Mouse (Mus musculus): ENCODE data around the gene Rgs12. TPM values are rescaled to one million over a fixed set of nuclear protein-coding genes. Genes with fewer than 3 reads are reported as not detected.
A peak's percentile ranks its signal among the peaks of the same experiment; 100 is the strongest.

Rgs12 gene
- polyA plus RNA-seq, 1 experiment from 2014 or later: 52.7 TPM

DNA sequence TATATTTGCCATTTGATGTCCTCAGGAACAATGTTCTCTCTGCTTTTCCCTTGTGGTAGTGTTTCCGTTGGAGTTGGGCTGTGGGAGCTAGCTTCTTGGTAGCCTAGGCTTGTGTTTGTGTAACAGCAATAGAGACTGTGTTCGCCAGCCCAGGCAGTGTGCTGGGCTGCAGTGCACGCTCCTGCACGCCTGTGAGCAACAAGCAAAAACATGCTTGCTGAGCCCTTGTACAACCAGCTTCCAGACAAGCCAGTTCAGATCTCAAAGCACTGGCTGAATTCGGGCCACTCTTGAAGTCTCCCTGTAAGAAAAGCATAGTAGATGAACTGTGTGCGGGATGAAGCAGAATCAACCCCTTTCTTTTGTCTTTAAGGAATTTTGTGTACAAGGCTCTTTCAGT is 50.0 kb downstream of the Rgs12 start:
- Histone ChIP-seq H3K4me3 (no peak overlapping the region), H3K4me2 (no peak overlapping the region), H3K9me3 (no peaks in the 10 kb centered on the region), H3K36me3 (replicated peaks) (no peaks in the 10 kb centered on the region), H3K9ac (no peak overlapping the region), H3K4me1 (peaks cover 20% of the 10 kb centered on the region), H3K27me3 (replicated peaks) (no peaks in the 10 kb centered on the region), H3K27ac (no peak overlapping the region)
- WGBS: 85% methylated on average over 6 of the region's 6 CpGs
- no peak for ATAC-seq (replicated peaks)

DNA sequence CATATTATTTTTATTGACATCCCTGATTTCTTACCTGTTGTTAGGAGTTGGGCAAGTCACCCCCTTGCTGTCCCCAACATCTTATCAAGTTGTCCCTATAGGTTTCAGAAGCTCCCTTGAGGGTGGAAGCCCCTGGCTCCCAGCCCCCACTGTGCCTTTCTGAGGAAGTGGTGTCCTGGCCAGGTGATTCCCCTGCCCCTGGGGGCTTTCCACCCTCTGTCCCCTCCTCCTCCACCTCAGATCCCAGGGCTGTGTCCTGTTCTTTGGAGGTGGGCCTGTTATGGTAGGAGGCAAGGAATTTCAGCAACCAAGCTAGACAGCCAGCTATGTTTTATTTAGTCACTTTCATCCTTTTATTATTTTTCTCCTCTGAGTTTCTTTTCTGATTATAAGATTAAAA is 51.1 kb downstream of the Rgs12 start:
- no peak for ATAC-seq (replicated peaks)
- H3K4me1 ChIP-seq: peaks cover 16% of the 10 kb centered on the region
- no peak overlapping the region for H3K4me2 ChIP-seq
- H3K27ac ChIP-seq: no peak overlapping the region
- H3K36me3 ChIP-seq (replicated peaks): no peaks in the 10 kb centered on the region
- no peak overlapping the region for H3K4me3 ChIP-seq
- no peaks in the 10 kb centered on the region for H3K9me3 ChIP-seq
- no peak overlapping the region for H3K9ac ChIP-seq
- H3K27me3 ChIP-seq (replicated peaks): no peaks in the 10 kb centered on the region

DNA sequence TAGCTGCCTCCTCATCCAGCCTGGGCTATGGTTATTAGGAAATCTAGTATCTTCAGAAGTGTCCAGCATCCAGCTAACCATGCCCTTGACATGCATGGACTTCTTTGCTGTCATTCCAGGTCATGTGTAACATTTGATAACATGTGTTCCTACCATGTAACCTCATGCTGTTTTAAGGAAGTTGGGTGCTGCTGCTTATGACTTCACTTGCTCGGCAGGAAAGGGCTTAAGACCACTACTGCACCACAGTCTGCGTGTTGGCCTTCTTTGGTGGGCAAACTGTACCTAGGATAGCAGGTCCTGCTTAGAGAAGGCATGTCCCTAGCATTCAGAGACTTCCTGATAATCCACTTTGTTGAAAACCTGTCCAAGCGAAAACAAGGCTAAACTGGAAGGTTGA is 51.9 kb downstream of the Rgs12 start:
- no peak overlapping the region for H3K4me2 ChIP-seq
- H3K4me1 ChIP-seq: peaks cover 16% of the 10 kb centered on the region
- no peaks in the 10 kb centered on the region for H3K36me3 ChIP-seq (replicated peaks)
- ATAC-seq (replicated peaks): no peak
- no peak overlapping the region for H3K9ac ChIP-seq
- no peaks in the 10 kb centered on the region for H3K9me3 ChIP-seq
- WGBS: 69% methylated on average over 3 of the region's 3 CpGs
- H3K27ac ChIP-seq: 0 out of 2 replicates have a peak overlapping the region, but pooled peaks have one; percentile 48
- no peaks in the 10 kb centered on the region for H3K27me3 ChIP-seq (replicated peaks)
- H3K4me3 ChIP-seq: no peak overlapping the region

DNA sequence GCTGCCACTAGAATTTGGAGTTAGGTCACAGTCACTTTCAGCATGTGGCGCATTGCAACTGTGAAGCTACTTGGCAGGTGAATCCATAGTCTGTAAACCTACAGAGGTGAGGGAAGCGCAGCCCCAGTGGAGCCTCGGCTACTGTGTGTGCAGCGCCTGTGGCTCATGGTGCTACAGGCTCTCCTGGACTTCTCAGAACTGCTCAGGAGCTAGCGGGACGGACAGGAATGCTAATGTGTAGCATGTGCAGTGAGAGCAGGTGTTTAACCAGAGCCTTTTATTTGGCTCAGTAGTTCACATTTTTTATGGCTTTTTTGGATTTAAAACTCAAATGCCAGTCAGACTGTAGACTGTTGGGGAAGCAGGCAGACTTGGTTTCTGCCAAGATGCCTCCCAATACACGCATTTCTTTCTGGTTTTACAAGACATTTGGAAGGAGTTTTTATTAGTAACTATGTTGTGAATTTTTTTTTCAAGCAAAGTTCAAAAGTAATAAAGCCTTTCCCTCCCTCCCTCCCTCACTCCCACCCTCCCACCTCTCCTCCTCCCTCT is 54.4 kb downstream of the Rgs12 start:
- 78% methylated on average over 7 of the region's 7 CpGs for WGBS
- Histone ChIP-seq H3K4me2 (no peak overlapping the region), H3K36me3 (replicated peaks) (no peaks in the 10 kb centered on the region), H3K27me3 (replicated peaks) (no peaks in the 10 kb centered on the region), H3K9ac (no peak overlapping the region), H3K9me3 (no peaks in the 10 kb centered on the region), H3K4me1 (peaks cover 9% of the 10 kb centered on the region), H3K4me3 (no peak overlapping the region), H3K27ac (0 out of 2 replicates have a peak overlapping the region, but pooled peaks have one; percentile 4)
- ATAC-seq (replicated peaks): no peak

DNA sequence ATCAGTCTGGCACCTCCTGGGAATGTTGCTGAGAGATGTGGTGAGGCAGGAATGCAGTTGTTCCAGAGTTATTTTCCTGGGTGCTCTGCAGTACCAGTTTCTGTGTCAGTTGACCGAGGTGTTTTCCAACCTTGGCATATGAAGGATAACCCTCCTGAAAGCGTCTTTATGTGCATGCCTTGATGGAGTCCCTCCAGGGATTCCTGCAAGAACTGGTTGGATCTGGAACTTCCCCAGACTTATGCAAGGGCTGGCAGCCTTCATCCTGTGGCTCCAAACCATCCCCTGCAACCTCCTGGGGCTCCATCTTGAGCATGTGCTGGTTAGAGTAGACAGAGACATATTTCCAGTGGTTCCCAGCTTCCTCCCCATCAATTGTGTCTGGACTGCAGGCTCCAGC is 55.5 kb downstream of the Rgs12 start:
- no peaks in the 10 kb centered on the region for H3K27me3 ChIP-seq (replicated peaks)
- no peak for ATAC-seq (replicated peaks)
- WGBS: 90% methylated on average over 2 of the region's 2 CpGs
- no peaks in the 10 kb centered on the region for H3K9me3 ChIP-seq
- H3K27ac ChIP-seq: no peak overlapping the region
- H3K9ac ChIP-seq: no peak overlapping the region
- peaks cover 7% of the 10 kb centered on the region for H3K4me1 ChIP-seq
- no peak overlapping the region for H3K4me2 ChIP-seq
- no peak overlapping the region for H3K4me3 ChIP-seq
- no peaks in the 10 kb centered on the region for H3K36me3 ChIP-seq (replicated peaks)

DNA sequence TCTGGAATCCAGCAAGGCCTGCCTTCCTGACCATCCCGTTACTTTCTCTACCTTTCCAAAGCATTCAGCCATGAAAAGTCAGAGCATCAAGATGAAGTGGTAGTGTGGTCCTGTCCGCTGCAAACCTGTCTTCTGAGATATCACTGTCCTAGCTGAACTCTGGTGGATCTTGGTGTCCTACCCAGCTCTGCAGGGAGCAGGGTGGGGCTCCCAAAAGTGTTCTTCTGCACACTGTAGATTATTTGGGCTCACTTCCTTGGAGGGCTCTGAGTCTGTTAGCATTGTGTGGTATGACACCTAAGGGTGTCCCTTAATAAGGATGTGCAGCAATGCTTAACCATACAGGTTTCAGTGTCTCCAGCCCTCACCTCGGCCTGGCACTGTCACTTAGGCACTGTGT is 56.4 kb downstream of the Rgs12 start:
- no peak overlapping the region for H3K4me3 ChIP-seq
- H3K27me3 ChIP-seq (replicated peaks): no peaks in the 10 kb centered on the region
- H3K27ac ChIP-seq: no peak overlapping the region
- no peak overlapping the region for H3K4me2 ChIP-seq
- H3K4me1 ChIP-seq: peaks cover 7% of the 10 kb centered on the region
- no peaks in the 10 kb centered on the region for H3K9me3 ChIP-seq
- H3K9ac ChIP-seq: no peak overlapping the region
- 93% methylated on average over 3 of the region's 3 CpGs for WGBS
- no peak for ATAC-seq (replicated peaks)
- H3K36me3 ChIP-seq (replicated peaks): no peaks in the 10 kb centered on the region

DNA sequence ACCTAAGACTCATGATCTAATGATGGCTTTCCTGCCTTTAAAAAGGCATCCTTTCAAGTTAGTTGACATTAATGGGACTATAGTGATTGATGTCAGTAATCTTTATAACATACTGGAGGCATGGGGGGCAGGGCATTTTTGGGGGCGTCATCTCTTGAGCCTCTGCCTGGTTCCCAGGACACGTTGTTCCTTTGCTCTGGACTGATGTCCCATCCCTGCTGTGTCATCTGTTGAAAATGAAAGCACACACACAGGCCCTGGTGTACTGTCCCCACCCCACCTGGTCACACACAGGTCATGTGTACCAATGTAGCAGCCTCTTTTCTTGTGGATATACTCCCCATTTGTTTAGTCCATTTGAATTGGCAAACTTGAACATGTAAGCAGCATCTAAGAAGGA is 57.4 kb downstream of the Rgs12 start:
- no peak overlapping the region for H3K4me2 ChIP-seq
- ATAC-seq (replicated peaks): no peak
- no peaks in the 10 kb centered on the region for H3K9me3 ChIP-seq
- H3K9ac ChIP-seq: no peak overlapping the region
- H3K36me3 ChIP-seq (replicated peaks): no peaks in the 10 kb centered on the region
- no peak overlapping the region for H3K4me3 ChIP-seq
- H3K27ac ChIP-seq: no peak overlapping the region
- 84% methylated on average over 2 of the region's 2 CpGs for WGBS
- peaks cover 4% of the 10 kb centered on the region for H3K4me1 ChIP-seq
- H3K27me3 ChIP-seq (replicated peaks): no peaks in the 10 kb centered on the region

DNA sequence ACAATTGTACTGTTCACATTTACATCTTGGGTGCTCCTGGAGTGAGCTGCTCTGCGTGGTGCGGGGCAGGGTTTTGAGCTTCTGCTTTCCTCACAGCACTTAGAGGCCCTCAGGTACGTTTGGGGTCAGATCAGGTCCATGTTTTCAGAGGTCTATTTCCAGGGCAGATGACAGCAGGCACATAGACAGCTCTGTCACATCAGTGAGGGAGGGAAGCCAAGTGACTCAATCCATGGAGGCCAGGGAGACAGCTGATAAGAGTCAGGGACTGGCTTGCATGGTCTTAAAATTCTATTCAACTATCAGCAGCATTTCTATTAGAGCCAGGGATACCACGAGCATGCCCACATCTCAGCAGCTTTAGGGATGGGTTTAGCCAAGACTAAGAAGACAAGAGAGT is 59.9 kb downstream of the Rgs12 start:
- 93% methylated on average over 4 of the region's 4 CpGs for WGBS
- Histone ChIP-seq H3K27ac (no peak overlapping the region), H3K9ac (no peak overlapping the region), H3K4me2 (no peak overlapping the region), H3K4me1 (peaks cover 8% of the 10 kb centered on the region), H3K4me3 (no peak overlapping the region), H3K27me3 (replicated peaks) (no peaks in the 10 kb centered on the region), H3K9me3 (no peaks in the 10 kb centered on the region), H3K36me3 (replicated peaks) (no peaks in the 10 kb centered on the region)
- ATAC-seq (replicated peaks): no peak

DNA sequence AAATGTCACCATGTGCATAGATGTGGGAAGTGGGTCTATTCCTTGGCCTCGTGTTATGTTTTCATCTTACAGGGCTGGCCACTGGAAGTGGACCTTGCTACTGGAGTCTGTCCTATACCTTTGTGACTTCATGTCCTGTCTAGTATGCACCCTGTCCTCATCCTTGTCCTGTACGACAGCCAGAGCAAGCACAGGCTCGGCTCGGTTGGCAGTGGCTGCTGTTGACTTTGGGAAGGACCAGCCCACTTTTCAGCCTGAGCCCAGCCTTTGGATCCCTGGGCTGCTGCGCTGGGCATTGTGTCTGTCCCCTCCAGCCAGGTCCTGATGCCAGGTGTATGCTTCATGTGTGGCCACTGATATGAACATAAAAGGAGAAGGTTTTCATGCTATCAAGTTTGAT is 61.4 kb downstream of the Rgs12 start:
- Histone ChIP-seq H3K4me2 (no peak overlapping the region), H3K4me1 (peaks cover 13% of the 10 kb centered on the region), H3K27ac (no peak overlapping the region), H3K9me3 (no peaks in the 10 kb centered on the region), H3K36me3 (replicated peaks) (no peaks in the 10 kb centered on the region), H3K4me3 (no peak overlapping the region), H3K9ac (no peak overlapping the region), H3K27me3 (replicated peaks) (no peaks in the 10 kb centered on the region)
- WGBS: 81% methylated on average over 5 of the region's 5 CpGs
- no peak for ATAC-seq (replicated peaks)

DNA sequence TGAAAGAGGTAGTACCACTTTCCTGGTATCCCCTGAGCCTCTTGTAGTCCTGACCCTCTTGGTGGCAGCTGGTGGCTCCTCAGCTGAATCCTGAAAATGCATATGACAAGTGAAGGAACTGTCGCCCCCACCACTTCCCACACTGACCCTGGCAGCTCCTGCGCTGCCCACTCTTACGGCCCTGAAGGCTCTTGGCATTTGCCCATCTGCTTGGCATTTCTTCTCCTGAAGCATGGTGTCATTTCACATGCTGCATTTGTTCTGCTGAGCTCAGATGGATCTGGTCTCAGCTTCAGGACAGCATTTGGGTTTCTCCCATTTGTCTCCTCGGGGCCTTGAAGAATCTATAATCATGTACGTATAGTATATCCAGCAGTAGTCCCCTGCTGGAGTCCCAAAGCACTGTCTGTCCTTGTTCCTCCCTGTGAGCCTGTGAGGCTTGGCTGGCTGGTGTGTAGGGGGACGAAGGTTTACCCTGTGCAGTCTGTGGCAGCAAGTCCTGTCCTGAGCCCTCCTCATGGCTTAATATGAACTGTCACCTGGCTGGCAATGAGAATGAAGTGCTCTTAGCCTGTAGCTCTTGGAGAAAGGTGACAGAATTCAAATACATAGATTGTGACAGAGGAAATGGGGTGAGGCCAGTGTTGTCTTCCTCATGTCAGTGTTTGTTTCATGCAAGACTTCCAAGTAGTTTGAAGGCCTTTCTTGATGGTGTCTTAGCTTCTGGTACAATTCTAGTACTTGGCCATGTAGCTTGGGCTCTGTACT is 62.1 kb downstream of the Rgs12 start:
- no peaks in the 10 kb centered on the region for H3K36me3 ChIP-seq (replicated peaks)
- peaks cover 13% of the 10 kb centered on the region for H3K4me1 ChIP-seq
- H3K9ac ChIP-seq: no peak overlapping the region
- no peak for ATAC-seq (replicated peaks)
- H3K4me2 ChIP-seq: no peak overlapping the region
- H3K4me3 ChIP-seq: no peak overlapping the region
- H3K27ac ChIP-seq: no peak overlapping the region
- H3K9me3 ChIP-seq: no peaks in the 10 kb centered on the region
- WGBS: 94% methylated on average over 6 of the region's 6 CpGs
- no peaks in the 10 kb centered on the region for H3K27me3 ChIP-seq (replicated peaks)

DNA sequence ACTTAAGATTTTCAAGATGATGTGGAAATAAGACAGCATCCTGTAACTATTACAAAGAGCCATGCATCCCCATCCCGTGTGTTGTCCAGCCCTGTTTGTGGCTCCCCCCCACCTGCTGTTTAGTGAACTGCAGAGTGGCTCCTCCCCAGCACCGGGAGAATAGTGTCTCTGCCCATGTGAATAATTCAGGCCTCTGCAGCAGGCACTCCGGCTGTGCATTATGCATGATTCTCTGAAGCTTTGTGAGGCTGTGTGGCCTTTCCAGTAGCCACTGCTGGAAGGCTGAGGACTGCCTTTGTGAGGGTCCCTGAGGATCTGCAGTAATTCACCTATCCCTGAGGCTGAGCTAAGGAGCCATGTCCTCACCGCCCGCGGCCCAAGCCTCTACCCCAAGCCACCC is 64.8 kb downstream of the Rgs12 start:
- ATAC-seq (replicated peaks): peak; percentile 79
- no peaks in the 10 kb centered on the region for H3K27me3 ChIP-seq (replicated peaks)
- H3K4me1 ChIP-seq: peaks cover 13% of the 10 kb centered on the region
- H3K4me2 ChIP-seq: no peak overlapping the region
- 28% methylated on average over 6 of the region's 6 CpGs for WGBS
- no peaks in the 10 kb centered on the region for H3K36me3 ChIP-seq (replicated peaks)
- H3K27ac ChIP-seq: peak overlapping the region; percentile 69
- no peaks in the 10 kb centered on the region for H3K9me3 ChIP-seq
- no peak overlapping the region for H3K9ac ChIP-seq
- no peak overlapping the region for H3K4me3 ChIP-seq

DNA sequence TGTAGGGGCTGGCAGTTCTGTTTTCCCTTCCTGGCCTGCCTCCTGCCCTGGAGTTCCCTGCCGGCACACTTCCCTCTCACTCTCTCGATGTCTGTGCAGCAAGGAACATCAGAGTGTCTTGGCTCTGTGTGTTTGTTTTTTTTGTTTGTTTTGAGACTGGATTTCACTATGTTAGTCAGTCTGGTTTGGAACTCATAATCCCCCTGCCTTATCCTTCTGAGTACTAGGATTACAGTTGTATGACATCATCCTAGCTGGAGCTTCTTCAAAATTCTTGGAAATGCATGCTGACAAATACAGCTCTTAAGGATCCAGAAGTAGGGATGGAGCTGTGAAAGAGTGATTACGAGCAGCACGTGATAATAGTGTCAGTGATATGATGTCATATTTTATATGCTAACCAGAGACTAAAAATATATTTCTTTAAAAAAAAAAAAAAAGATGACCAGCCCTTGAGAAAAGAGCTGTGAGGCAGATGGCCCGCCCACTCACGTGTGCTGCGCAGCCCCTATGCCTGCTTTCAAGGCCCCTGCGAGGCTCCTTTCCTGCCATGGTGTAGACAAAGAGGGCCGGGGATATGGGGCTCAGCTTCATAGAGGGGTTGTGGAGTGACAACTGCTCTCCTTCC is 70.5 kb downstream of the Rgs12 start:
- H3K4me1 ChIP-seq: no peaks in the 10 kb centered on the region; the same call in 1 of the 2 replicates
- H3K36me3 ChIP-seq (replicated peaks): no peaks in the 10 kb centered on the region; the same call in 1 of the 2 replicates
- 70% methylated on average over 9 of the region's 9 CpGs for WGBS
- peak overlapping the region; percentile 15; the same call in 1 of the 2 replicates for H3K27ac ChIP-seq
- no peak overlapping the region for H3K4me2 ChIP-seq
- ATAC-seq (replicated peaks): no peak
- H3K9me3 ChIP-seq: no peaks in the 10 kb centered on the region
- H3K9ac ChIP-seq: no peak overlapping the region
- H3K27me3 ChIP-seq (replicated peaks): no peaks in the 10 kb centered on the region
- no peak overlapping the region for H3K4me3 ChIP-seq

Data from midbrain, embryonic 15.5 days (tissue).